Mouse (Mus musculus) gastrocnemius, postnatal 25 days (tissue): ENCODE results near the gene Hcn4. TPM values are rescaled to one million over a fixed set of nuclear protein-coding genes. Genes with fewer than 3 reads are reported as not detected.

ENCODE experiments used
- DNase-seq: peaks from one replicate; pipeline ENCODE4 v3.0.0; 2022
- long read RNA-seq, 2 experiments: library from polyadenylated mRNA; stranded (forward); transcript quantifications; one replicate each; pipeline ENCODE4 v2.0.0; 2021
- total RNA-seq, 2 experiments: library from RNA; stranded (reverse); gene quantifications; 1 replicate in 1 of 2; 2 replicates in 1 of 2; pipeline ENCODE4 v1.2.3; 2021

The Hcn4 gene
- 1 to 10 TPM; 1.1 to 2.8 TPM for total RNA-seq
- long read RNA-seq, experiment 1, partial matches to known transcripts, result 0 of 1 reads
- long read RNA-seq, experiment 1, other reads (novel, unspliced or antisense), result 1 of 1 reads
- long read RNA-seq, experiment 2, result 0 reads

DNA sequence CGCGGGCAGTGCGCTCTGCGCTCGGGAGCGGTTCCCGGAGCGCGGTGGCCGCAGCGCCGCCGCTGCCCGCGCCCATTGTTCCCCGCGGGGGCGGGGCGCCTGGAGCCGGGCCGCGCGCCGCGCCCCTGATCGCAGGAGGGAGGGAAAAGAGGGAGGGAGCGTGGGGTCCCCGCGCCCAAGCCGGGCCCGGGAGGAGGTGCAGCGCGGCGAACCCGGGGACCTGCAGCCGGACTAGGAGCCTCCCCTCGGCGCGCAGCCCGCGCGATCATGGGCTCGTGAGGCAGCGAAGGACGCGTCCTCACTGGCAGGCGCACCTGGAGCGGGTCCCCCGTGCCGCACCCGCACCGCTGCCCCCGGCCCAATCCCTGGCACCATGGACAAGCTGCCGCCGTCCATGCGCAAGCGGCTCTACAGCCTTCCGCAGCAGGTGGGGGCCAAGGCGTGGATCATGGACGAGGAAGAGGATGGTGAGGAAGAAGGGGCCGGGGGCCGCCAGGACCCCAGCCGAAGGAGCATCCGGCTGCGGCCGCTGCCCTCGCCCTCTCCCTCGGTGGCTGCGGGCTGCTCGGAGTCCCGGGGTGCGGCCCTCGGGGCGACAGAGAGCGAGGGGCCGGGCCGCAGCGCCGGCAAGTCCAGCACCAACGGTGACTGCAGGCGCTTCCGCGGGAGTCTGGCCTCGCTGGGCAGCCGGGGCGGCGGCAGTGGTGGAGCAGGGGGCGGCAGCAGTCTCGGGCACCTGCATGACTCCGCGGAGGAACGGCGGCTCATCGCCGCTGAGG is at the start of gene Hcn4:
TSS of gene Hcn4 (plus strand) at position 274 of the 779 bp plus-strand sequence.
- no peak for DNase-seq

- no peak for DNase-seq
Measured at GRCm38 (mm10) chr9:58774761-58775160, 48.5 kb upstream of the Hcn4 start.

DNA sequence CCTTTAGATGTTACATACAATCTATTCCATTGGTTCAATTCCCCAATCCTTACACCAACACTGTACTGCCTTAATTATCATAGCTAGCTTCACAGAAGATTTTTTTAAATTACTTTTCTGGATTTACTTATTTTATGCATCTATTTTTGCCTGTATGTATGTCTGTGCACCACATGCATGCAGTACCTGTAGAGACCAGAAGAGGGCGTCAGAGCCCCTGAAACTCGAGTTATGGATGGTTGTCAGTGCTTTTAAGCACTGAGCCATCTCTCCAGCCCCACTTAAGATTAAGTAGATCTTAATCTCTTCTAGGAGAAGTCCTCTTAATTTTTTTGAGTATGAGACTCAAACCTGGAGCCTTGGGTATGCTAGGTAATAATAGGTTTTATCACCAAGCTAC is 47.8 kb upstream of the Hcn4 start:
- no peak for DNase-seq

- DNase-seq, result no peak
Measured at GRCm38 (mm10) chr9:58789476-58789875, 33.7 kb upstream of the Hcn4 start.

GRCm38 (mm10) chr9:58798155-58798554 is 25.1 kb upstream of the Hcn4 start:
- no peak for DNase-seq

- no peak for DNase-seq
Measured at GRCm38 (mm10) chr9:58801441-58801840, 21.8 kb upstream of the Hcn4 start.

DNA sequence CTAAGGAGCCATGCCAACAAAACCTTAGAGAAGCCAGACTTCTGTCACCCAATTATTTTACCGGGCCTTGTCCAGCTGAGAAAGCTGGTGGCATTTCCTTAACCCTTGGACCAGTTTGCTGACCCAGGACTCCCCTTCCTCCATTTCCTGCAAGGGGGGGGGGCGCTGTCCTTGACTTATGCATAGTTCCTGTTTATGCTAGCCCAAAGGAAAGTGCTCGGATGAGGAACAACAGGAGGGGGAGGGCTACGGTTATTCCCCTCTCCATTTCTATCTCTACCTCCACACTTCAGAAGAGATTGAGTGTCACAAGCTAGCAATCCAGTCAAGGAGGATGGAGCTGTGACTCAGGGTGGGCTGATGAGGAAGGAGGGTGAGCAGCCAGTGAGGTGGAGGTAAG is 20.9 kb upstream of the Hcn4 start:
- no peak for DNase-seq

DNA sequence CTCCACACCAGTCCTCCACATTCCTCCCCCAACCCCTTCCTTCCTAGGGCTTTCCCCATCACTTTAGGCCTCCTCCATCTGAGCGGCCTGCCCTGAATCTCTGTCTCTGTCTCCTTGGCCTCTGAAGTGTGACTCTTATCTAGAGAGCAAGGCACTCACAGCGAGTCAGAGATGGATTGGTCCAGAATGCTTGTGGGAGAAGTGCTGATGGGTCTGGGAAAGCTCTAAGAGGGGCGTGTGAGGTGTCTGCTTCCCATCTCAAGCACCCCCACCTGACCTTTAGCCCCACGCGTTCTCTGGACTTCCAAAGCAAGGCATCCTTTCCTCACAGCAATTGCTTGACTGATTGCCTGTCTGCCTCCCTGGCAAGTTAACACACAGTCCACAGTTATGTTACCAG is 20.4 kb upstream of the Hcn4 start:
- DNase-seq, result no peak

- DNase-seq, result peak; percentile 46
Measured at GRCm38 (mm10) chr9:58805601-58806318, 17.5 kb upstream of the Hcn4 start.

DNA sequence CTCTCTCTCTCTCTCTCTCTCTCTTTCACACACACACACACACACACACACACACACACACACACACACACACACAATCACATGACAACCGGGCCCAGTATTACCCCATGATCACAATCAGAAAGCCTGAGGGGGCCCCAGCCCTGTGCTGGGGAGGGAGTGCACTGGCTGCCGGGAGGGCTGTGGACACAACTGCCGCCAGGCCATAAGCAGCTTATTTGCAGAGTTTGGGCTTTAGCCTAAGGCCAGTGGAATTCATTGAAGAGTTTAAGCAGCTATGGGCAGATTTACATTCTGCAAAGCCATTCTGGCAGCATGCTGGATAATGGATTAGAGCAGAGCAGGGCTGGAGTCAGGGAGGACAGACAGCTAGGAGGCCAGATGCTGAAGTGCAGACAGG is 12.0 kb upstream of the Hcn4 start:
- no peak for DNase-seq

GRCm38 (mm10) chr9:58815552-58816260 is 7.5 kb upstream of the Hcn4 start:
- no peak for DNase-seq

- DNase-seq, result no peak
Measured at GRCm38 (mm10) chr9:58816458-58816857, 6.8 kb upstream of the Hcn4 start.

DNA sequence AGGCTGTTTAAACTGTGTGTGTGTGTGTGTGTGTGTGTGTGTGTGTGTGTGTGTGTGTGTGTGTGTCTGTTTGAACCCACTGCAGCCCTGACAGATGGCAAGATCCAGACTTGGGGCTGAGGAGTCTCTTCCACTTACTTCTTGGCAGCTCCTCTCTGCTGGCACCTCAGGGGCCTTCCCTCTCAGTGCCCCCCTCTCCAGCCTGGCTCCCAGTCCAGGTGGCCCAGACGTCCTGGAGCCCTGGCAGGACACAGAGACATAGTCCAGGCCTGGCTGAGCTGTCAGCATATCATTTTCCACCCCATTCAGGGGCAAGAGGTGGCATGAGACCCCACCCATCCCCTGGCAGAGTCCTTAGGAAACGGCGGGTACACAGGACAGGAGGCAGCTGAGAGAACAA is 5.5 kb upstream of the Hcn4 start:
- DNase-seq, result peak; percentile 23

- DNase-seq, result peak; percentile 24
Measured at GRCm38 (mm10) chr9:58822431-58823091, 651 bp upstream of the Hcn4 start.

DNA sequence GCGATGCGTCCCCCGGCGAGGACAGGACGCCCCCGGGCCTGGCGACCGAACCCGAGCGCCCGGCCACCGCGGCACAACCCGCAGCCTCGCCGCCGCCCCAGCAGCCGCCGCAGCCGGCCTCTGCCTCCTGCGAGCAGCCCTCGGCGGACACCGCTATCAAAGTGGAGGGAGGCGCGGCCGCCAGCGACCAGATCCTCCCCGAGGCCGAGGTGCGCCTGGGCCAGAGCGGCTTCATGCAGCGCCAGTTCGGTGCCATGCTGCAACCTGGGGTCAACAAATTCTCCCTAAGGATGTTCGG is 655 bp downstream of the Hcn4 start:
- no peak for DNase-seq

GRCm38 (mm10) chr9:58829627-58830026 is 6.4 kb downstream of the Hcn4 start:
- DNase-seq, result no peak

DNA sequence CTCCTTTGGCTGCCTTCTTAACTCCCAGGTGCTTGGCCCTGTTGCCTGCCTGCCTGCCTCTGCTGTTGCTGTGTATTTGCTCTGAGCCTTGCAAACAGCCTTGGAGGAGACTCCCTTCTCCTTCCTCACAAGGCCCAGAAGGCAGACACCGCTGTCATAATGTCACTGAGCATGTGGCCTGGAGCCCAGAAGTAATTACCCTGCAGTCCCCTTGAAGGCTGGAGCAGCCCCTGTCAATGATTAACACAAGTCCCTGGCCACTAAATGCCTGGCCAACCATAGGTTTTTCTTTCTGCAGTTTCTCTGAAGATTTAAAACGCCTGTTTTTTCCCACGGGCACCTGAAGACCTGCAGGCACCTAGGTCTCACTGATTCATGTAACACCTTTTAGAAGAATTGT is 9.7 kb downstream of the Hcn4 start:
- DNase-seq, result no peak

DNA sequence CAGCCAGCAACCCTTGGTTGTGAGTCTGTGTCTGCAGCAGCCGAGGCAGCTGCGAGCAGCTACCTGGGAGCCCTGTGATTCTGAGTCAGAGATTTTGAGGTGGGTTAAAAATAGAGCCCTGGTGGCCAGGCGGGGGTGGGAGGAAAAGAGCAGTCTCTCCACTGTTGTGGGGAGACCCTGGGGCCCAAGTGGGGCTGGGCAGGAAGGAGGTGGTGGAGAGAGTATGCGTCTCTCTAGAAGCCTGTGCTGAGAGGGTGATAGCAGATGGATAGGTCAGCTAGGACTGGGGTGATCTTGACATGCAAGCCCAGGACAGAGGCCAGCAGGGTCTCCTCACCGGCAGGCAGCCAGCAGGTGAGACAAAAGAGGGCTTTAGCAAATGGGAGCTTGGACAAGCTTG is 14.0 kb downstream of the Hcn4 start:
- DNase-seq, result no peak

GRCm38 (mm10) chr9:58838504-58838903 is 15.3 kb downstream of the Hcn4 start:
- no peak for DNase-seq

DNA sequence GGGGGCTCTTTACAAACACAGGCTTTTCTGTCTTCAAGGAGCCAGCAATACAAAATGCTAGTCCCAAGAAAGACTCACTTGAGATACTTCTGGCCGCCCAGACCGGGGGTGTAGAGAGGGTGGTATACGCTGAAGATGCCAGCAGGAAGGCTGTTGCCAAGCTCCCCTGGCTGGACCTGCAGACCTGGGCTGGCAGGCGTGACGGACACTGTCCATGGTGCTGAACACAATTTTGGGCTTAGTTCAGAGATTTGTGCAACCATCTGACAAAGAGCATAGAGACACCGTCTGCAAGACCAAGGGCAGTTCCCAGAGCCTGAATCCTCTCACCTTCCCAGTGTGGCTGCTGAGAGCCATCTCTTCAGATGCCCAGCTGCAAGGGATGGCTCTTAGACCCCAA is 18.4 kb downstream of the Hcn4 start:
- no peak for DNase-seq

GRCm38 (mm10) chr9:58844597-58844996 is 21.4 kb downstream of the Hcn4 start:
- no peak for DNase-seq

GRCm38 (mm10) chr9:58847008-58847407 is 23.8 kb downstream of the Hcn4 start:
- no peak for DNase-seq

- no peak for DNase-seq
Measured at GRCm38 (mm10) chr9:58847676-58848075, 24.5 kb downstream of the Hcn4 start.
